Mouse (Mus musculus) midbrain, embryonic 16.5 days (tissue): ENCODE measurements around the gene Lrrc27. TPM values are rescaled to one million over a fixed set of nuclear protein-coding genes. Genes with fewer than 3 reads are reported as not detected.

Experiments used
- ATAC-seq: fragments of 200-750 bp; cut with Nextera tagmentation; 2 replicates; pipeline ENCODE4 v1.8.0; 2017; ENCODE audit warnings: moderate TSS enrichment
- H3K27ac ChIP-seq: fragments of 300-500 bp; sonication (generic); 2 replicates; pipeline ENCODE4 v1.5.1; 2014; ENCODE audit warnings: mild to moderate bottlenecking, low read length, mixed read lengths
- H3K27me3 ChIP-seq: fragments of 300-500 bp; sonication (generic); 2 replicates; pipeline ENCODE4 v1.6.1; 2014; ENCODE audit warnings: low read depth, low read length, mixed read lengths; ENCODE audit not compliant: control insufficient read depth, insufficient read depth
- H3K36me3 ChIP-seq: fragments of 300-500 bp; sonication (generic); 2 replicates; pipeline ENCODE4 v1.6.1; 2014; ENCODE audit warnings: mild to moderate bottlenecking, low read length, moderate library complexity, mixed read lengths; ENCODE audit not compliant: control insufficient read depth, insufficient read depth
- H3K4me1 ChIP-seq: fragments of 300-500 bp; sonication (generic); 2 replicates; pipeline ENCODE4 v1.6.1; 2014; ENCODE audit warnings: mild to moderate bottlenecking, low read length, mixed read lengths; ENCODE audit not compliant: control insufficient read depth, insufficient read depth
- H3K4me2 ChIP-seq: fragments of 300-500 bp; sonication (generic); 2 replicates; pipeline ENCODE4 v1.6.1; 2014; ENCODE audit warnings: mild to moderate bottlenecking, low read length, mixed read lengths
- H3K4me3 ChIP-seq: fragments of 300-500 bp; sonication (generic); 2 replicates; pipeline ENCODE4 v1.5.1; 2014; ENCODE audit warnings: low read depth, mild to moderate bottlenecking, low read length, moderate library complexity, mixed read lengths
- H3K9ac ChIP-seq: fragments of 300-500 bp; sonication (generic); 2 replicates; pipeline ENCODE4 v1.6.1; 2014; ENCODE audit warnings: low read depth, low read length, mixed read lengths
- H3K9me3 ChIP-seq: fragments of 300-500 bp; sonication (generic); replicated peaks from 2 replicates; pipeline ENCODE4 v1.6.1; 2014; ENCODE audit warnings: mild to moderate bottlenecking, low read length, mixed read lengths; ENCODE audit not compliant: control insufficient read depth, poor library complexity, severe bottlenecking
- WGBS: fragments of 180-500 bp; shearing (Covaris S2); extraction: QIAGEN DNeasy Blood & Tissue Kit; methylation state at CpG from one replicate; pipeline ENCODE4 v1.1.7; 2014; 5-methylcytosine and 5-hydroxymethylcytosine counted together
- polyA plus RNA-seq: library from polyadenylated mRNA; unstranded; fragments of >200 nt; fragmentation: Nextera tagmentation; extraction: Ambion mirVana; gene quantifications from 2 replicates; pipeline ENCODE4 v1.2.1, GENCODE M21; 2015

Gene Lrrc27
- polyA plus RNA-seq, 1 experiment from 2014 or later, result 7.0 TPM

DNA sequence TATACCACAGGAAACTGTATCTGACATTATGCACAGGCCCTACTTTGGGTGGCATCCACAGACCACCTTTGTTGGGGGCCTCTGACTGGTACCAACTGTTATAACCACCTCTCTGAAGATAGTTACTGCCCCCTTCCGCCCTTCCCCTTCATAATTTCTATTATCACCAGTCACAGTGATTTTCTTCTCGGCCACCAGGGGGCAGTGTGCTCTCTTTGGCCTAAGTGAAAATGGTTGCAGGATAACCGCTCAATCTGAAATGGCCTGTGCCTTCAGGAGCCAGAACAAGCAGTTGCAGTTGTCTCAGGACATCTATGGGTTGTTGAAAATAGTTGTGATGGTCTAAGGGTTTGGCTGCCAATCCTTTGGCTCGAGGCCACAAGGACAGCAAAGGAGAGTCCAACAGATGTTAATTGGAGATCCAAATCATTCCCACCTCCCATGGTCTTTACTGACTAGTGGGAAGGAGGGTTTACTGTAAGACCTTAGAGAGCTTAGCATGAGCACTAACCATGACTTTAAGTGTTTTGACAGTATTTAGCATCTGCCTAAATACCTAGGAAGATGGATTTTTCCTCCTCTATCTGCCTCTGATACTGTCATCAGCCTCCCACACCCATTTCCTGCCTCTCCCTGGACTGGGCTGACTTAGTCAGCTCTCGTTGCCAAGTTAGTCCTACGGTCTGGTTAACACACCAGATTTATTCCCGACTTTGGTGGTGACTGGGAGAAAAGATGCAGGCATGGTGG is 4.6 kb upstream of the Lrrc27 start:
- Histone ChIP-seq H3K4me2 (no peak overlapping the region), H3K4me1 (peaks cover 4% of the 10 kb centered on the region), H3K36me3 (no peaks in the 10 kb centered on the region), H3K27ac (no peak overlapping the region), H3K9ac (no peak overlapping the region), H3K27me3 (no peaks in the 10 kb centered on the region), H3K9me3 (no peaks in the 10 kb centered on the region), H3K4me3 (no peak overlapping the region)
- ATAC-seq, result no peak
- 35% methylated on average over 7 of the region's 7 CpGs for WGBS

GRCm38 (mm10) chr7:139208773-139209095 is 4.1 kb upstream of the Lrrc27 start:
- Histone ChIP-seq H3K4me1 (peaks cover 7% of the 10 kb centered on the region), H3K4me2 (no peak overlapping the region), H3K36me3 (no peaks in the 10 kb centered on the region), H3K9me3 (no peaks in the 10 kb centered on the region), H3K9ac (no peak overlapping the region), H3K27ac (no peak overlapping the region), H3K4me3 (no peak overlapping the region), H3K27me3 (no peaks in the 10 kb centered on the region)
- no peak for ATAC-seq
- 94% methylated on average over 4 of the region's 4 CpGs for WGBS

- no peak overlapping the region for H3K4me3 ChIP-seq
- peaks cover 10% of the 10 kb centered on the region for H3K4me1 ChIP-seq
- H3K9me3 ChIP-seq, result no peaks in the 10 kb centered on the region
- no peak overlapping the region for H3K4me2 ChIP-seq
- no peak overlapping the region for H3K9ac ChIP-seq
- no peaks in the 10 kb centered on the region for H3K27me3 ChIP-seq
- H3K27ac ChIP-seq, result no peak overlapping the region
- 89% methylated on average over 6 of the region's 6 CpGs for WGBS
- ATAC-seq, result no peak
- no peaks in the 10 kb centered on the region for H3K36me3 ChIP-seq
Measured at GRCm38 (mm10) chr7:139211761-139212160, 1.0 kb upstream of the Lrrc27 start.

GRCm38 (mm10) chr7:139213751-139214150 is 963 bp downstream of the Lrrc27 start:
- H3K4me1 ChIP-seq, result peaks cover 10% of the 10 kb centered on the region
- H3K4me3 ChIP-seq, result peak overlapping the region; percentile 65
- ATAC-seq, result peak; percentile 22
- peak overlapping the region; percentile 92 for H3K27ac ChIP-seq
- WGBS, result 62% methylated on average over 3 of the region's 3 CpGs
- H3K9me3 ChIP-seq, result no peaks in the 10 kb centered on the region
- H3K4me2 ChIP-seq, result peak overlapping the region; percentile 73
- peak overlapping the region; percentile 71 for H3K9ac ChIP-seq
- no peaks in the 10 kb centered on the region for H3K36me3 ChIP-seq
- no peaks in the 10 kb centered on the region for H3K27me3 ChIP-seq

GRCm38 (mm10) chr7:139214160-139214559 is 1.4 kb downstream of the Lrrc27 start:
- no peak overlapping the region for H3K4me3 ChIP-seq
- H3K4me2 ChIP-seq, result no peak overlapping the region
- H3K4me1 ChIP-seq, result peaks cover 10% of the 10 kb centered on the region
- ATAC-seq, result no peak
- H3K9ac ChIP-seq, result no peak overlapping the region
- 83% methylated on average over 3 of the region's 3 CpGs for WGBS
- H3K9me3 ChIP-seq, result no peaks in the 10 kb centered on the region
- no peaks in the 10 kb centered on the region for H3K36me3 ChIP-seq
- H3K27ac ChIP-seq, result 0 out of 2 replicates have a peak overlapping the region, but pooled peaks have one; percentile 92
- no peaks in the 10 kb centered on the region for H3K27me3 ChIP-seq

- Histone ChIP-seq H3K9me3 (no peaks in the 10 kb centered on the region), H3K27me3 (no peaks in the 10 kb centered on the region), H3K4me2 (no peak overlapping the region), H3K36me3 (no peaks in the 10 kb centered on the region), H3K4me3 (no peak overlapping the region), H3K4me1 (peaks cover 10% of the 10 kb centered on the region), H3K27ac (no peak overlapping the region), H3K9ac (no peak overlapping the region)
- no peak for ATAC-seq
- 70% methylated on average over 14 of the region's 14 CpGs for WGBS
Measured at GRCm38 (mm10) chr7:139214596-139215340, 2.0 kb downstream of the Lrrc27 start.

DNA sequence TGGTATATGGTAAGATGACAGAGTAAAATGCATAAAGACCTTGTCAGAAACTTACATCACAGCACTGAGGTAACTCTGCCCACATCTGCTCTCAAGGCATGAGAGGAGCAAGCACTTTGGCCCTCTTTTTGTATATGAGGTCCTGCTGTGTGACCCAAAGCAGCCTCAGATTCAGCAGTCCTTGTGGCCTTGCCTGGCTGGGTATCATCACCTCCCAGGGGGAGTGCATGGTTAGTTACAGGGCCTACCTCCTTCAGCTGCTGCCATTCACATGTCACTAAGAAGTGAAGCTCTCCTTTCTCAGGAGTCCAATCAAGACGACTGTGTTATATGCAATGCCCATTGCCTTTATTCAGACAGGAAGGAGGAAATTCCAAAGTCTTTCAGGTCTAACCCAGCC is 2.7 kb downstream of the Lrrc27 start:
- no peak overlapping the region for H3K9ac ChIP-seq
- H3K27ac ChIP-seq, result no peak overlapping the region
- no peaks in the 10 kb centered on the region for H3K36me3 ChIP-seq
- ATAC-seq, result no peak
- no peak overlapping the region for H3K4me2 ChIP-seq
- 65% methylated on average over 1 of the region's 1 CpGs for WGBS
- no peak overlapping the region for H3K4me3 ChIP-seq
- peaks cover 10% of the 10 kb centered on the region for H3K4me1 ChIP-seq
- no peaks in the 10 kb centered on the region for H3K9me3 ChIP-seq
- no peaks in the 10 kb centered on the region for H3K27me3 ChIP-seq

- H3K4me1 ChIP-seq, result peaks cover 10% of the 10 kb centered on the region
- H3K9ac ChIP-seq, result no peak overlapping the region
- no peak overlapping the region for H3K27ac ChIP-seq
- H3K36me3 ChIP-seq, result no peaks in the 10 kb centered on the region
- no peak for ATAC-seq
- no peaks in the 10 kb centered on the region for H3K27me3 ChIP-seq
- 95% methylated on average over 7 of the region's 7 CpGs for WGBS
- H3K9me3 ChIP-seq, result no peaks in the 10 kb centered on the region
- no peak overlapping the region for H3K4me2 ChIP-seq
- H3K4me3 ChIP-seq, result no peak overlapping the region
Measured at GRCm38 (mm10) chr7:139215946-139216345, 3.2 kb downstream of the Lrrc27 start.

DNA sequence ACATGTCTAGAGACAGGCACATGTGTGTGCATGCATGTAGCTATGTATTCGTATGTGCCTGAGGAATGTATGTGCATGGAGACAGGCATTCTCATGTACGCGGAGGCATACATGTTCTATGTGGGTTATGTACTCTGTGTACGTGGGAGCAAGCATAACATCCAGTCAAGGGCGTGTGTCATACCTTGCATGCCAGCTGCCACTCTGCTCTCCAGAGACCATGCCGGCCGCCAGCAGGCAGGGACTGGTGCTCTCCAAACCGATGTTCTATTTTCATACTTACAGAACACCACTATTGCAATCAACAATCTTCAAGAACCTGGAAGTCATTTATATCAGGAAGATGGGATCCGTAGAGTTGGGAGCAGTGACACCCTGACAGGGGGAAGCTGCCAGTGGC is 3.7 kb downstream of the Lrrc27 start:
- Histone ChIP-seq H3K36me3 (no peaks in the 10 kb centered on the region), H3K9ac (no peak overlapping the region), H3K27me3 (no peaks in the 10 kb centered on the region), H3K9me3 (no peaks in the 10 kb centered on the region), H3K4me2 (no peak overlapping the region), H3K4me1 (peaks cover 10% of the 10 kb centered on the region), H3K4me3 (no peak overlapping the region), H3K27ac (no peak overlapping the region)
- ATAC-seq, result no peak
- WGBS, result 91% methylated on average over 9 of the region's 9 CpGs
